Mouse (Mus musculus) naive thymus-derived CD4-positive, alpha-beta T cell, adult 2 months (primary cell): ENCODE data around the gene Psap.
A peak's percentile ranks its signal among the peaks of the same experiment; 100 is the strongest.

Experiments used
- DNase-seq: peaks from one replicate; pipeline ENCODE4 v3.0.0-alpha.2; 2011; ENCODE audit warnings: low read depth

Gene Psap

GRCm38 (mm10) chr10:60287726-60288125 lies 10.3 kb downstream of the Psap start:
- DNase-seq, result peak; percentile 55

GRCm38 (mm10) chr10:60289216-60289615 lies 11.8 kb downstream of the Psap start:
- DNase-seq, result peak; percentile 54

GRCm38 (mm10) chr10:60290026-60290738 lies 12.8 kb downstream of the Psap start:
- peak; percentile 39 for DNase-seq

- no peak for DNase-seq
Measured at GRCm38 (mm10) chr10:60290739-60291110, 13.3 kb downstream of the Psap start.

DNA sequence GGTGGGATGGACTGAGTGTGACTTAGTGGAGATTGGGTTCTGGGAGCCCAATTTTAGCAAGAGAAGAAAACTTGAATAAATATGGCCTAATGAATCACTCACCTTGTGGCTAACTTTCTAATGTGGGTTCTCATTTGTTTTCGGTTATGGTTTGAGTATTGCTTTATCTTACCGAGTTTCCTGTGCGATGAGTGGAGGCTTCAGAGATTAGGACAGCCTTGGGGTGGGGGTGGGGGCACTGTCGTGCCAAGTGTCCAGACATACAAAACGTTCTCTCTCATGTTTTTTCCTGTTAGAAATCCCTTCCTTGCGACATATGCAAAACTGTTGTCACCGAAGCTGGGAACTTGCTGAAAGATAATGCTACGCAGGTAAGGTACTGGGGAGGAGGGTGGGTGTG lies 14.8 kb downstream of the Psap start:
- DNase-seq, result no peak

DNA sequence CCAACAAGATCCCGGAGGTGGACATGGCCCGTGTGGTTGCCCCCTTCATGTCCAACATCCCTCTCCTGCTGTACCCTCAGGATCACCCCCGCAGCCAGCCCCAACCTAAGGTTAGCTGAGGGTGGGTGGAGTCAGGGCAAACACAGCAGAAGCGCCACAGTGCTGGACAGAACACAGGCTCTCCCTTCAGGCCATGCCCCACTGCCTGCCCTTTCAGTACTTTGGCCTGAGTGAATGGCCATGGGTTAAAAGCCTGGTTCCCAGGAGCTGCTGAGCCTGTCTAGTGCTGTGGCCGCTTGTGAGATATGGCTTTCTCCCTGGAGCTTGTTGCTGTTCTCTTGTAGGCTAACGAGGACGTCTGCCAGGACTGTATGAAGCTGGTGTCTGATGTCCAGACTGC lies 17.2 kb downstream of the Psap start:
- DNase-seq, result no peak

DNA sequence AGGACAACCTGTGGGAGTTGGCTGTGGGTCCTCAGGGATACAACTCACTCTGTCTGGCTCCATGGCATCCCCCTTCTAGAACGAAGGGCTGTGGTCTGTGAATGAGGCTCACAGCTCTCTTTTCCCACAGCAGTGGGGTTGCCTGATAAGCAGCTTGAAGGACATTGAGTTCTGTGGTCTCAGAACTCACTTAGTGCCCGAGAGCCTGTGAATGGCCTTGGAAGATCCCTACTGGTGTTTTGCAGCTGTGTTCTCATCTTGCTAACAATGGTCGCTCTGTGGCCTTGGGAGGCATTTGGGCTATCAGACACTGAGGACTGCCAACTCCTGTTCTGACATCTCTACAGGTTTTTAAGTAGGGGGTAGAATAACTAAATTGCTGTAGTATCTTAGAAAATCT lies 17.9 kb downstream of the Psap start:
- DNase-seq, result no peak

DNA sequence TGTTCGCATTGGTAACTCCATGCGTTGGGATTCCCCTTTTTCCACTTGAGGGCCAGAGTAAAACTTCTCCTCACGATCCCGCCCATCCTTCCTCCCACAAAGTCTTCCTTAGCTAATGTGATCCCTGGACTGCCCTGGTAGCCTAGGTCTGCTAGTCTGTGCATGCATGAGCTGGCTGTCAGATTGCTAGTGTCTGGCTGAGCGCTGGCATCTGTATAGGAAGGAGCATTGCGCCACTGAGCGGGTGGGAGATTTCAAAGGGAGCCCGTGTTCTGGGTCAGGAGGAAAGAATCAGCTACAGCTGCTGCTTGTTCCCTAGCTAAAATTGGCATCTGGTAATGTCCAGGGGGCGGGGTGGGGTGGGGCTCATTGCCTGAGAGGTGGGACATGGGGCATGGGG lies 18.6 kb downstream of the Psap start:
- DNase-seq, result no peak

DNA sequence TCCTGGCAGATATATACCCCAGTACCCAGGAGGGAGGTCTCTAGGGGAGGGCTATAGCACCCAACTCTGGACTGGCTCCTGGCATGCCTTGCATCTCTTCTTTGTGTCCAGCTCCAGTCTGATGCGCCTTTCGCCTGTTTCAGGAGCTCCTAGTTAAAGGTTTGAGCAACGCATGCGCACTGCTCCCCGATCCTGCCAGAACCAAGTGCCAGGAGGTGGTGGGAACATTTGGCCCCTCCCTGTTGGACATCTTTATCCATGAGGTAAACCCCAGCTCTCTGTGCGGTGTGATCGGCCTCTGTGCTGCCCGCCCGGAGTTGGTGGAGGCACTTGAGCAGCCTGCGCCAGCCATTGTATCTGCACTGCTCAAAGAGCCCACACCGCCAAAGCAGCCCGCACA lies 22.2 kb downstream of the Psap start:
- DNase-seq, result no peak

DNA sequence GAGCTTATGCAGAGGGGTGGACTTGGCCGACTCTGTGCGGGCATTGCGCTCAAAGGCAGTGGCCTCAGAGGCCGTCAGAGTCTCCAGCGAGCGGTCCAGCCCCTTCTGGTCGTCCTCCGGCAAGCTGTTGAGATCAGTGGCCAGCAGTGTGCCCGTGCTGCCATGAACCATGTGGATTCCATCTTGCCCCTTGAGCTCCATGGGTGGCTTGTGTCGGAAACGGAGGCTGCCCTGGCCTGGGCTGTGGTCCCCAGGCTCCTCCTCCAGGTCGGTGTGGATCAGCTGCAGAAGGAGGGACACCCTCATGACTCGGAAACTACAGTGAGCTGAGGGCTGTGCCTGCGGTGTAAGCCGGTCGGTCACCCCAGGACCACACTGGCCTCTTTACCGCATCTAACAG lies 26.0 kb downstream of the Psap start:
- DNase-seq, result no peak

- DNase-seq, result peak; percentile 89
Measured at GRCm38 (mm10) chr10:60304854-60305628, 27.6 kb downstream of the Psap start.

DNA sequence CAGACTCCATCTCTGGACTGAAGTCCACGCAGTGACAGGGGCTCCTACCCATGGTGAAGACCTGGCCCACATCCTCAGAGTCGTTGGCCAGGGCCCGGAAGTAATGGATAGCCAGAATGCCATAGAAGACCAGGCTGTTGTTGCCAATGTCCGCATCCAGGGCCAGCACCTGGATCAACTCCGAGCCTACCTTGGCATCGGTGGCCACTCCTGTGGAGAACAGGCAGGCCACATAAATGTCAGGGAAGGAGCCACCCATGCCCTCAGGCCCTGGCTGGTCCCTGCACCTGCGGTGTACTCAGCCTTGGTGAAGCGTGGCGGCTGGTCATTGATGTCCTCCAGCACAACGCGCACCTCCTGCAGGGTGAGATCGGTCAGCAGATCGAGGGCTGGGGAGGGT lies 33.2 kb downstream of the Psap start:
- DNase-seq, result no peak

DNA sequence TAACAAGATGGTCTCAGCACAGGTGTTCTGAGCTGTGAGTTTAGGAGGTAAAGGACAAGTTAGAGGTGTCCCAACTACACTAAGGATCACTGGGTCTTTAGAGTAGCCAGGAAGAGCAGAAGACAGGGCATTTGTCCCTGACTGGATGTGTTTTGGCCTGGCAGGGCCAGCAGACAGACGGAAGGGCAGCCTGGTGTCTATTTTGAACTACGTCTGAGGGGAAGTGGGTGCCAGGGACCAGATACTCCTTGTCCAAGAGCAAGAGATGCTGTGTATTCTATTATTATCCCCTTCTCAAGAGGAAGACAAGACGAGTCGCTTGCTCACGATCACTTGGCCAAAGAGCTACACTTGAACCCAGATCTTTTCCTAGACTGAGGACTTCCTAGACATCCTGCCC lies 36.2 kb downstream of the Psap start:
- DNase-seq, result no peak

DNA sequence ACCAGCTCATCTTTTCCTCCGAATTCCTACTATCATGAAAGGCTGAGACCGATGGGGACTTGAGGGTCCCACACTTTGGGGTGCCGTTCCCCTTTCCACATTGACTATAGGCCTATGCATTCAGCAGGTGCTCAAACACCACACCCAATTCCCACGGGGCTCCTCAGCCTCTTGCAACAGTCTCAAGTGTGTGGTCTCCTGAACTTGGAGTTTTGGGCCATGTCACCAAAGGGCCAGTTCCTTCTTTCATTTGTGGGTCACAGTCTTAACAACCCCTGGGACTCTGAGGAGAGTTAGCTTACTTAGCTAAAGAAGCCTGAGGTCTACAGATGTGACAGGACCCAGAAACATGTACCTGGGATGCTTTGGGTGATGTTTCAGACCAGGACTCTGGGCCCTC lies 38.7 kb downstream of the Psap start:
- no peak for DNase-seq

DNA sequence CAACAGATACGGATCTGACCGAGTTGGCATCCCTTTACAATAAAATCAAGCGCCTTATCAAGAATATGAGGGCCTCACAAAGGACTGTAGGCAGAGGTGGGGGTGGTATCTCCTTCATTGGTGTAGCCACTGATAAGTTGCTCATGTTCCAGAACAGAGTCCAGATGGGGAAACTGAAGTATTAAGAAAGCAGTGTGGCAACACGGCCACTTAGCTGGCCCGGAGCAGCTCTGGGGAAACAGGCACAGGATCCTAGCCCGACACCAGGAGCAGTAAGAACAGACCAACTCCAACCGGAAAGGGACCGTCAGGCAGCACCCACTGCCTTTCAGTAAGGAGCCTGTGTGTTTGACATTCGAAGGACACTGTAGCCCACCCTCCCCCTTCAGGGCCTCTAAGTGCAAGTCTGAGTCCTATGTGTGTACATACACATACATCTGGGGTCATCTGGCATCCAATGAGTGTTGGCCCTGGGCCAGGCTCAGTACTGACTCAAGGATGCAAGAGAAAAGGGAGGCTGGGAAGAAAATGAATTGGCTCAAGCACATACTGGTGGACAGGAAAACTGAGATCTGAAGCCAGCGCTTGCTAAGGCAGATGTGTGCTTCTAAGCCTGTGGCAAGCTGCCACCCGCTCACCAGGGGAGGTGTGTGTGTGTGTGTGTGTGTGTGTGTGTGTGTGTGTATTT lies 51.7 kb downstream of the Psap start:
- no peak for DNase-seq

GRCm38 (mm10) chr10:60334583-60334982 lies 57.2 kb downstream of the Psap start:
- no peak for DNase-seq

DNA sequence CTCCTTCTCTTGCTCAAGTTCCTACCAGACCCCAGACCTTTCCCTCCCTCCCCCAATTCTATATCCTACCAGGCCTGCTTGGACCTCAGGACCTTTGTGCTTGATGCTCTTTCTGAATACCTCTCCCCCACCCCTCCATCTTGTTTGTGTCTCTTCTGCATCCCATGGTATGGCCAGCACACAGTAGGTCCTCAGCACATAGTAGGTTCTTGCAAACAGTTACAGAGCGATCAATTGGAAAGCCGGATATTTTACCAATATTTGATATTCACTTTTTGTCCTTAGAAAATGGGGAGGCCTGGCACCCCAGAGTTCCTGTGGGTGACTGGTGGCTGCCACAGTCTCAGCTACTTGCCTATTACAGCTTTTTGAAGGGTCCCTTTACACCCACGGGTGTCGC lies 57.6 kb downstream of the Psap start:
- no peak for DNase-seq

DNA sequence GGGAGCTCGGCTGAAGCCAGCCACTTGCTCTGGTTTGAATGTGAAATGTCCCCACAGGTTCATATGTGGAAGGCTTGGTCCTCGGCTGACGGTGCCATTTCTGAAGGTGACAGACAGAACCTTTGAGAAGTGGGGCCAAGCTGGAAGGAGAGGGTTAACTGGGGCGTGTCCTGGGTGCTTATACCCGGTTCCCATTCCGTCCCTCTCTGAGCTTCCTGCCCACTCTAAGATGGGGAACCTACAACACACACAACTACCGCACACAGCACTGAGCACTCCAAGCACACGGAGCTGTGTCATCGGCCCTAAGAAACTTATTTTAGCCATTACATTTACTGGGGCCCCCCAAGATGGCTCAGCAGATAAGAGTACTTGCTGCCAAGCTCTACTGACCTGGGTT lies 64.1 kb downstream of the Psap start:
- DNase-seq, result no peak

- no peak for DNase-seq
Measured at GRCm38 (mm10) chr10:60344111-60344510, 66.7 kb downstream of the Psap start.

- DNase-seq, result peak; percentile 71
Measured at GRCm38 (mm10) chr10:60346056-60346455, 68.6 kb downstream of the Psap start.

DNA sequence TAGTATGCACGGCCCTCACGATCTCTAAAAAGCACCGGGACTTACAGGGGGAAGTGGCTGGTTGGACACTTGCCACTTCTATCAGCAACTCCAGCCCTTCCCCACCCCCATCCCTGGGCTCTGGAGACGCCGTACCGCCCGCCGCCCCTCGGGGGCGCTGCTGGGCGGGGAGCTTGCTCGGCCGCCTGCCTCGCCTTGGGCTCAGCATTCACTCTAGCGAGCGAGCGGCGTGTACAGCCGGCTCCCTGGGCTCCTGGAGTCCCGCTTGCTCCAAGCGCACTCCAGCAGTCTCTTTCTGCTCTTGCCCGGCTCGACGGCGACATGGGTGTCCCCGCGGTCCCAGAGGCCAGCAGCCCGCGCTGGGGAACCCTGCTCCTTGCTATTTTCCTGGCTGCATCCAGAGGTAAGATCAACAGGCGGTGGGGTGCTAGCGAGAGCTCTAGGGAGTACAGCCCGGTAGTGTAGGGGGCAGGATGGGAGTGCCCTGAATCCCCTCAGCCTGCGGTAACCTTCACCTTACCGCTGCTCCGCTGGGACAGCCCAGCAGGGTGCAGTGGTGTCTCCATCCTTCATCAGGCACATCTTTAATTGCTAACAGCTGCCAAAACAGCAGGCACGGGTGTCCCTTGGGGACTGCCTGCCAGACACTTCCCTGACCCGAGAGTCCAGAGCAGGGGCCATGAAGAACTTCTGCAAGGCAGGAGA lies 69.4 kb downstream of the Psap start, which contains the start of gene Vsir:
Vsir (plus strand) TSS at position 151 of the 705 bp plus-strand sequence.
- DNase-seq, result peak; percentile 92
